Mouse (Mus musculus) limb, embryonic 14.5 days (tissue): ENCODE measurements around the gene BC005537. TPM values are rescaled to one million over a fixed set of nuclear protein-coding genes. Genes with fewer than 3 reads are reported as not detected.
A peak's percentile ranks its signal among the peaks of the same experiment; 100 is the strongest.

Experiments used
- ATAC-seq: fragments of 200-750 bp; cut with Nextera tagmentation; 2 replicates; pipeline ENCODE4 v1.8.0; 2017; ENCODE audit warnings: low read depth, moderate number of reproducible peaks, moderate TSS enrichment; ENCODE audit not compliant: low FRiP score
- DNase-seq: peaks from one replicate; pipeline ENCODE4 v3.0.0-alpha.2; 2015; ENCODE audit warnings: low spot score
- H3K27ac ChIP-seq: fragments of 300-500 bp; sonication (generic); replicated peaks from 2 replicates; pipeline ENCODE4 v1.5.1; 2014; ENCODE audit warnings: low read depth, mild to moderate bottlenecking, low read length, moderate library complexity, mixed read lengths
- H3K27me3 ChIP-seq: fragments of 300-500 bp; sonication (generic); 2 replicates; pipeline ENCODE4 v1.6.1; 2014; ENCODE audit warnings: low read length, mixed read lengths; ENCODE audit not compliant: control insufficient read depth, insufficient read depth
- H3K36me3 ChIP-seq: fragments of 300-500 bp; sonication (generic); 2 replicates; pipeline ENCODE4 v1.6.1; 2014; ENCODE audit warnings: mild to moderate bottlenecking, low read length, moderate library complexity, mixed read lengths; ENCODE audit not compliant: control insufficient read depth, insufficient read depth
- H3K4me1 ChIP-seq: fragments of 300-500 bp; sonication (generic); 2 replicates; pipeline ENCODE4 v1.6.1; 2014; ENCODE audit warnings: antibody characterized with exemption, low read length, mixed read lengths; ENCODE audit not compliant: control insufficient read depth, insufficient read depth
- H3K4me2 ChIP-seq: fragments of 300-500 bp; sonication (generic); replicated peaks from 2 replicates; pipeline ENCODE4 v1.6.1; 2014; ENCODE audit warnings: low read depth, mild to moderate bottlenecking, low read length, moderate library complexity; ENCODE audit not compliant: severe bottlenecking
- H3K4me3 ChIP-seq: fragments of 300-500 bp; sonication (generic); replicated peaks from 2 replicates; pipeline ENCODE4 v1.5.1; 2014; ENCODE audit warnings: low read length
- H3K9ac ChIP-seq: fragments of 300-500 bp; sonication (generic); 2 replicates; pipeline ENCODE4 v1.6.1; 2014; ENCODE audit warnings: mild to moderate bottlenecking, low read depth, low read length, moderate library complexity; ENCODE audit not compliant: severe bottlenecking
- H3K9me3 ChIP-seq: fragments of 300-500 bp; sonication (generic); 2 replicates; pipeline ENCODE4 v1.6.1; 2016; ENCODE audit warnings: low read length; ENCODE audit not compliant: control insufficient read depth
- POLR2A ChIP-seq: fragments of 200-500 bp; IDR thresholded peaks from 2 replicates; pipeline ENCODE4 v1.8.0; 2012; ENCODE audit warnings: inconsistent platforms, mild to moderate bottlenecking, moderate library complexity, borderline replicate concordance; ENCODE audit not compliant: insufficient read depth, insufficient read length; ENCODE audit errors: extremely low read depth
- WGBS: fragments of 180-500 bp; shearing (Covaris S2); extraction: QIAGEN DNeasy Blood & Tissue Kit; methylation state at CpG from one replicate; pipeline ENCODE4 v1.1.7; 2014; 5-methylcytosine and 5-hydroxymethylcytosine counted together
- polyA plus RNA-seq, 2 experiments: library from polyadenylated mRNA; depleted of rRNA in 1 of 2; stranded (reverse) in 1 of 2; unstranded in 1 of 2; fragments of >200 nt; fragmentation: Nextera tagmentation in 1 of 2; extraction: Ambion mirVana in 1 of 2; gene quantifications; 2 replicates each; pipeline versions ENCODE4 v1.2.1 to v1.2.3; 2012 to 2014

The BC005537 gene
- polyA plus RNA-seq, 2 experiments = 29.3 to 87.7 TPM

GRCm38 (mm10) chr13:24844983-24845955 lies 43.8 kb downstream of the BC005537 start, which contains the start of gene D130043K22Rik:
Gene D130043K22Rik, plus strand, starts transcription at chr13:24845135.
- Histone ChIP-seq H3K9ac (peak within 1 kb of the TSS; percentile 43), H3K36me3 (peaks cover under 1% of the 10 kb centered on the region; the same call in 1 of the 2 replicates), H3K4me1 (no peaks in the 10 kb centered on the region), H3K4me3 (peak within 1 kb of the TSS; percentile 32), H3K9me3 (no peaks in the 10 kb centered on the region), H3K27ac (no peak within 1 kb of the TSS), H3K4me2 (peak within 1 kb of the TSS; percentile 60), H3K27me3 (no peaks in the 10 kb centered on the region)
- WGBS = 15% methylated on average over 35 of the region's 40 CpGs
- no peak for TF ChIP-seq POLR2A
- DNase-seq (peak; percentile 36), ATAC-seq (peak; percentile 65; the same call in 1 of the 2 replicates)

DNA sequence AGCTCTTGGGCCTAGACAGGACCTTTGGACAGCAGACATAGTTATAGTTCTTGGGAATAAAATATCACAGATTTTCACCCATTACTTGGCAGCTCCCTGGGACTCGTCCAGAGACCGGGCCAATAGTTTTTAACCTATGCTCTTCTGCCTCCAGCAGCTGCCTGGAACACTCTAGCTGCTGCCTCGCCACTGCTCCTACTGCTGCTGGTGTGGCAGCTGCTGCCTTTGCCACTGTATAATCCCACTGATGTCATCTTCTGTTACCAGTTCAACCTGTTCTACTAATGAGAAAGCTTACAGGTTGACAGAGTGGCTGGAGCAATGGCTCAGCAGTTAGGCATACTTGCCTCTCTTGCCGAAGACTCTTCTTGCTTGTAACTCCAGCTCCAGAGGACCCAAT lies 47.9 kb downstream of the BC005537 start:
- WGBS = 85% methylated on average over 4 of the region's 4 CpGs
- H3K27ac ChIP-seq = no peak overlapping the region
- no peak overlapping the region for H3K4me3 ChIP-seq
- no peaks in the 10 kb centered on the region for H3K36me3 ChIP-seq
- no peak overlapping the region for H3K4me2 ChIP-seq
- no peaks in the 10 kb centered on the region for H3K27me3 ChIP-seq
- H3K9me3 ChIP-seq = no peaks in the 10 kb centered on the region
- peak; percentile 26; the same call in 1 of the 2 replicates for ATAC-seq
- H3K4me1 ChIP-seq = no peaks in the 10 kb centered on the region
- H3K9ac ChIP-seq = no peak overlapping the region
- no peak for TF ChIP-seq POLR2A
- DNase-seq = no peak

GRCm38 (mm10) chr13:24851989-24852388 lies 50.5 kb downstream of the BC005537 start:
- no peaks in the 10 kb centered on the region for H3K27me3 ChIP-seq
- no peak for ATAC-seq
- DNase-seq = no peak
- H3K4me1 ChIP-seq = no peaks in the 10 kb centered on the region
- H3K27ac ChIP-seq = no peak overlapping the region
- no peak overlapping the region for H3K4me2 ChIP-seq
- no peak overlapping the region for H3K4me3 ChIP-seq
- 83% methylated on average over 2 of the region's 2 CpGs for WGBS
- no peak for TF ChIP-seq POLR2A
- no peaks in the 10 kb centered on the region for H3K9me3 ChIP-seq
- no peak overlapping the region for H3K9ac ChIP-seq
- H3K36me3 ChIP-seq = no peaks in the 10 kb centered on the region

GRCm38 (mm10) chr13:24852570-24852969 lies 51.1 kb downstream of the BC005537 start:
- DNase-seq = no peak
- no peak for TF ChIP-seq POLR2A
- no peak for ATAC-seq
- H3K4me1 ChIP-seq = no peaks in the 10 kb centered on the region
- H3K4me3 ChIP-seq = no peak overlapping the region
- no peaks in the 10 kb centered on the region for H3K9me3 ChIP-seq
- H3K9ac ChIP-seq = no peak overlapping the region
- H3K27ac ChIP-seq = no peak overlapping the region
- 88% methylated on average over 3 of the region's 3 CpGs for WGBS
- H3K36me3 ChIP-seq = no peaks in the 10 kb centered on the region
- H3K27me3 ChIP-seq = no peaks in the 10 kb centered on the region
- no peak overlapping the region for H3K4me2 ChIP-seq

GRCm38 (mm10) chr13:24859115-24859514 lies 57.7 kb downstream of the BC005537 start:
- no peaks in the 10 kb centered on the region for H3K36me3 ChIP-seq
- DNase-seq (no peak), ATAC-seq (no peak)
- TF ChIP-seq POLR2A = no peak
- H3K27me3 ChIP-seq = no peaks in the 10 kb centered on the region
- H3K4me2 ChIP-seq = no peak overlapping the region
- no peaks in the 10 kb centered on the region for H3K9me3 ChIP-seq
- no peak overlapping the region for H3K9ac ChIP-seq
- H3K27ac ChIP-seq = no peak overlapping the region
- H3K4me3 ChIP-seq = no peak overlapping the region
- H3K4me1 ChIP-seq = peaks cover 2% of the 10 kb centered on the region; the same call in 1 of the 2 replicates
